Mouse (Mus musculus) testis, adult 2 months (tissue): ENCODE results near the gene Lamtor4. TPM values are rescaled to one million over a fixed set of nuclear protein-coding genes. Genes with fewer than 3 reads are reported as not detected.

ENCODE experiments used
- H3K27ac ChIP-seq: fragments of 200-500 bp; 2 replicates; pipeline ENCODE4 v1.5.1; 2012; ENCODE audit warnings: low read depth, low read length; ENCODE audit not compliant: control insufficient read depth, insufficient read depth
- H3K27me3 ChIP-seq: fragments of 200-500 bp; 2 replicates; pipeline ENCODE4 v1.6.1; 2012; ENCODE audit warnings: mild to moderate bottlenecking, low read length, moderate library complexity; ENCODE audit not compliant: control insufficient read depth, insufficient read depth
- H3K36me3 ChIP-seq: fragments of 200-500 bp; 2 replicates; pipeline ENCODE4 v1.6.1; 2012; ENCODE audit warnings: mild to moderate bottlenecking, low read length; ENCODE audit not compliant: control insufficient read depth, insufficient read depth
- H3K4me1 ChIP-seq: fragments of 200-500 bp; 2 replicates; pipeline ENCODE4 v1.6.1; 2012; ENCODE audit warnings: low read length; ENCODE audit not compliant: control insufficient read depth, insufficient read depth
- H3K4me3 ChIP-seq: fragments of 200-500 bp; 2 replicates; pipeline ENCODE4 v1.5.1; 2012; ENCODE audit warnings: low read depth, mild to moderate bottlenecking, low read length, moderate library complexity, mixed read lengths; ENCODE audit not compliant: control insufficient read depth
- CTCF ChIP-seq: fragments of 200-500 bp; IDR thresholded peaks from 2 replicates; pipeline ENCODE4 v1.5.1; 2012; ENCODE audit warnings: low read depth, mild to moderate bottlenecking, inconsistent platforms, low read length, moderate library complexity; ENCODE audit not compliant: control insufficient read depth, insufficient read depth, insufficient replicate concordance
- POLR2A ChIP-seq: fragments of 200-500 bp; IDR thresholded peaks from 2 replicates; pipeline ENCODE4 v1.6.1; 2012; ENCODE audit warnings: low read depth, mild to moderate bottlenecking, inconsistent platforms, low read length, moderate library complexity; ENCODE audit not compliant: control insufficient read depth
- polyA plus RNA-seq: library from polyadenylated mRNA; depleted of rRNA; stranded (reverse); fragments of >200 nt; gene quantifications from 2 replicates; pipeline ENCODE4 v1.2.3, GENCODE M21; 2012

Gene Lamtor4
- polyA plus RNA-seq, 1 experiment, result 23.2 TPM

- TF ChIP-seq CTCF, result no peak
- no peak for TF ChIP-seq POLR2A
- H3K36me3 ChIP-seq, result no peaks in the 10 kb centered on the region
- H3K27me3 ChIP-seq, result no peaks in the 10 kb centered on the region
- H3K27ac ChIP-seq, result no peak overlapping the region
- no peak overlapping the region for H3K4me3 ChIP-seq
- peaks cover 6% of the 10 kb centered on the region for H3K4me1 ChIP-seq
Measured at GRCm38 (mm10) chr5:138253061-138253460, 2.2 kb upstream of the Lamtor4 start.

- H3K36me3 ChIP-seq, result no peaks in the 10 kb centered on the region
- H3K4me3 ChIP-seq, result peak overlapping the region; percentile 95
- no peak for TF ChIP-seq POLR2A
- TF ChIP-seq CTCF, result no peak
- H3K27me3 ChIP-seq, result no peaks in the 10 kb centered on the region
- peaks cover 6% of the 10 kb centered on the region for H3K4me1 ChIP-seq
- H3K27ac ChIP-seq, result peak overlapping the region; percentile 74; the same call in 1 of the 2 replicates
Measured at GRCm38 (mm10) chr5:138256094-138256467, 799 bp downstream of the Lamtor4 start.

- TF ChIP-seq POLR2A (no peak), CTCF (no peak)
- no peak overlapping the region for H3K4me3 ChIP-seq
- peaks cover 3% of the 10 kb centered on the region for H3K36me3 ChIP-seq
- peaks cover 6% of the 10 kb centered on the region for H3K4me1 ChIP-seq
- no peak overlapping the region for H3K27ac ChIP-seq
- H3K27me3 ChIP-seq, result no peaks in the 10 kb centered on the region
Measured at GRCm38 (mm10) chr5:138256966-138257584, 1.8 kb downstream of the Lamtor4 start.

GRCm38 (mm10) chr5:138257585-138257978 is 2.3 kb downstream of the Lamtor4 start:
- Histone ChIP-seq H3K27me3 (no peaks in the 10 kb centered on the region), H3K4me1 (peaks cover 6% of the 10 kb centered on the region), H3K27ac (no peak overlapping the region), H3K36me3 (peaks cover 3% of the 10 kb centered on the region), H3K4me3 (no peak overlapping the region)
- TF ChIP-seq POLR2A (no peak), CTCF (no peak)

GRCm38 (mm10) chr5:138258078-138258477 is 2.8 kb downstream of the Lamtor4 start:
- peaks cover 3% of the 10 kb centered on the region for H3K36me3 ChIP-seq
- H3K4me3 ChIP-seq, result no peak overlapping the region
- no peak overlapping the region for H3K27ac ChIP-seq
- H3K4me1 ChIP-seq, result peaks cover 11% of the 10 kb centered on the region
- no peaks in the 10 kb centered on the region for H3K27me3 ChIP-seq
- TF ChIP-seq CTCF (no peak), POLR2A (no peak)

GRCm38 (mm10) chr5:138258542-138258941 is 3.3 kb downstream of the Lamtor4 start:
- H3K27ac ChIP-seq, result no peak overlapping the region
- H3K4me3 ChIP-seq, result no peak overlapping the region
- H3K36me3 ChIP-seq, result peaks cover 3% of the 10 kb centered on the region
- peaks cover 13% of the 10 kb centered on the region for H3K4me1 ChIP-seq
- H3K27me3 ChIP-seq, result no peaks in the 10 kb centered on the region
- TF ChIP-seq CTCF (no peak), POLR2A (no peak)

GRCm38 (mm10) chr5:138258993-138259392 is 3.7 kb downstream of the Lamtor4 start:
- TF ChIP-seq POLR2A (no peak), CTCF (no peak)
- peaks cover 3% of the 10 kb centered on the region for H3K36me3 ChIP-seq

More at GRCm38 (mm10) chr5:138258993-138259392, 3.7 kb downstream of the Lamtor4 start:
- Histone ChIP-seq H3K4me1 (peaks cover 13% of the 10 kb centered on the region), H3K27ac (no peak overlapping the region), H3K4me3 (no peak overlapping the region), H3K27me3 (no peaks in the 10 kb centered on the region)
